Mouse (Mus musculus) skeletal muscle tissue, adult 2 months (tissue): ENCODE data around the gene Tcf25.

Source experiments
- DNase-seq: peaks from one replicate; pipeline ENCODE4 v3.0.0-alpha.2; 2012; ENCODE audit warnings: low read depth, low spot score

Tcf25 gene

GRCm38 (mm10) chr8:123373403-123374238, at the start of gene Tcf25:
TSS of gene Tcf25 (plus strand) at chr8:123373753.
- DNase-seq, result peak; percentile 98

GRCm38 (mm10) chr8:123328552-123328951, 45.0 kb upstream of the Tcf25 start:
- DNase-seq, result no peak

GRCm38 (mm10) chr8:123329350-123329749, 44.2 kb upstream of the Tcf25 start:
- DNase-seq, result no peak

GRCm38 (mm10) chr8:123329961-123330360, 43.6 kb upstream of the Tcf25 start:
- DNase-seq, result no peak

- no peak for DNase-seq
Measured at GRCm38 (mm10) chr8:123330701-123331100, 42.9 kb upstream of the Tcf25 start.

GRCm38 (mm10) chr8:123331301-123331700, 42.3 kb upstream of the Tcf25 start:
- no peak for DNase-seq

GRCm38 (mm10) chr8:123331810-123332209, 41.7 kb upstream of the Tcf25 start:
- DNase-seq, result no peak

GRCm38 (mm10) chr8:123332262-123333090, 41.1 kb upstream of the Tcf25 start, which contains the start of gene Spire2:
TSS of gene Spire2 (plus strand) at chr8:123332713.
- DNase-seq, result no peak

- DNase-seq, result no peak
Measured at GRCm38 (mm10) chr8:123333091-123333587, 40.4 kb upstream of the Tcf25 start.

GRCm38 (mm10) chr8:123333864-123334263, 39.7 kb upstream of the Tcf25 start:
- no peak for DNase-seq

GRCm38 (mm10) chr8:123334467-123334866, 39.1 kb upstream of the Tcf25 start:
- DNase-seq, result no peak

- DNase-seq, result no peak
Measured at GRCm38 (mm10) chr8:123337475-123337874, 36.1 kb upstream of the Tcf25 start.

- DNase-seq, result no peak
Measured at GRCm38 (mm10) chr8:123340071-123340470, 33.5 kb upstream of the Tcf25 start.

GRCm38 (mm10) chr8:123341040-123342015, 32.2 kb upstream of the Tcf25 start:
- DNase-seq, result no peak

GRCm38 (mm10) chr8:123342253-123342652, 31.3 kb upstream of the Tcf25 start:
- DNase-seq, result no peak

- no peak for DNase-seq
Measured at GRCm38 (mm10) chr8:123342911-123343310, 30.6 kb upstream of the Tcf25 start.

- DNase-seq, result no peak
Measured at GRCm38 (mm10) chr8:123343422-123343821, 30.1 kb upstream of the Tcf25 start.

- no peak for DNase-seq
Measured at GRCm38 (mm10) chr8:123345135-123345534, 28.4 kb upstream of the Tcf25 start.

- no peak for DNase-seq
Measured at GRCm38 (mm10) chr8:123345856-123346255, 27.7 kb upstream of the Tcf25 start.

- DNase-seq, result no peak
Measured at GRCm38 (mm10) chr8:123347293-123347692, 26.3 kb upstream of the Tcf25 start.

GRCm38 (mm10) chr8:123348237-123348843, 25.2 kb upstream of the Tcf25 start:
- DNase-seq, result no peak
